Mouse (Mus musculus): ENCODE measurements around the gene Frmd4b. TPM values are rescaled to one million over a fixed set of nuclear protein-coding genes. Genes with fewer than 3 reads are reported as not detected.

Frmd4b gene
- polyA plus RNA-seq, 1 experiment from 2014 or later: 7.7 TPM

DNA sequence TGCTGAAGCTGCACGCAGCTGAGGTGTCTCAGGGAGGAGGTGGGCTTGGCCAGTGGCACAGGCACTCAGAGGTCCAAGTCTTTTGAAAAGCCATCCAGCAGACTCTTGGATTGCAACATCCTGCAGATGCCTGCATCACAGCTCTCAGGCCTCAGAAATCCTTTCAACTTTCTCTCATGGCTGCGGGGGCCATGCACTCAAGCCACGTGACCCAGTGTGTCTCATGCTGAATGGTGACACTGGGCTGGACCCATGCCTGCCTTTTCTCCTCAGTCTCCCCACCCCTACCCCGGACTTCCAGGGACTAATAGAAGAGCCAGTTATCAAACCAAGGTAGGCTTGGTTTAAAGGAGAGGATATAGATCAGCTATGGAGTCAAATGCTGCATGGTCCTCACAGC is 66.2 kb downstream of the Frmd4b start:
- no peak for ATAC-seq
- H3K4me3 ChIP-seq: no peak overlapping the region
- H3K36me3 ChIP-seq: no peaks in the 10 kb centered on the region
- no peak overlapping the region for H3K9ac ChIP-seq
- no peaks in the 10 kb centered on the region for H3K4me1 ChIP-seq
- H3K4me2 ChIP-seq: no peak overlapping the region
- no peaks in the 10 kb centered on the region for H3K27me3 ChIP-seq (replicated peaks)
- no peaks in the 10 kb centered on the region for H3K9me3 ChIP-seq (replicated peaks)
- WGBS (ENCODE audit: insufficient replicate concordance): 62% methylated on average over 4 of the region's 4 CpGs
- no peak overlapping the region for H3K27ac ChIP-seq

DNA sequence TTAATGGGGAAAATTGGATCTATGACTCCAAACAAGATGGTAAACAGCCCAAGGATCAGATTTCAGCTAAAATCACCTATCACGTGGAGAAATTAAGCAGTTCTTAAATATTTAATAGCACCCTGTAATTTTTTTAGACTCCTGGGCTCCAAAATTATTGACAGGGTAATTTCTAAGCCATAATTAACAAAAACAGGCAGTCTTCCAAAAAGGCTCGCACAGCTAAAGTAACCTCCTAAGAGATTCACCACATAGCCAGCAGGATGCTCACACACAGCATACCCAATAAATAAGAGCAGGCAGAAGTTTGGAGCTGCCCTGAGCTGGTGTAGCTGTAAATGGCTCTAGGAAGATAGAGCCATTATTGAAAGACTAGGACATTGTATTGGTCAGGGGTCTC is 76.9 kb downstream of the Frmd4b start:
- Histone ChIP-seq H3K27me3 (replicated peaks) (no peaks in the 10 kb centered on the region), H3K4me1 (no peaks in the 10 kb centered on the region), H3K4me3 (no peak overlapping the region), H3K9me3 (replicated peaks) (no peaks in the 10 kb centered on the region), H3K27ac (no peak overlapping the region), H3K4me2 (no peak overlapping the region), H3K9ac (no peak overlapping the region), H3K36me3 (no peaks in the 10 kb centered on the region)
- 66% methylated on average over 2 of the region's 2 CpGs for WGBS (ENCODE audit: insufficient replicate concordance)
- ATAC-seq: no peak

DNA sequence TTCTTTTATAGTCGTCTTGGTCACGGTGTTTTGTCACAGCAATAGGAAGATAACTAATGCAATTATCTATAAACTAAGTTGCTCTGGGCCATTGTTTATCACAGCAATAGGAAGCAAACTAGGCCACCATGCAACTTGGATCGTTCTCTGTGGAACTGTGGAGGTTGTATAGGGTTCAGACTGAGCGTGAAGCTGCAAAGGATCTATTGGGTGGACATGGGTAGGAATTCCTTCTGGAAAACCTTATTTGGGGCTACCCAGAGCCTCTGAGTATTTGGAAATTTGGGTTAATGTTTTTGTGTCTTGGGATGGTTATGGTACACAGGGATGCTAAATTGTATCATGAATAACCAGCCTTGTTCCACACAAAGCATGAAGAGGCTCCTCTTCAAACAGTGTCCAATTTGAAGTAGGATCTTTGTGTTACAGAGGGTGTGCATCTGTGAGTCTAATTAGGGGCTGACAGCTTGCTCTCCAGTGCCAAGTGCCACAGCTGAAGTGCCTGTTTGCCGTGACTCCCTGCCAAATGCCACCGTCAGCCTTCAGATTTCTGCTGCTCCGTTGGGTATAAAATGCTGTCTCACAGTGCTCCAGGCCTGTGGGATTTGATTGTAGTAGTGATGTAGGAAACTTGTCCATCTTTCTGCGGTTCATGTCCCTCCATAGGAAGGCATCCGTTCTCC is 81.4 kb downstream of the Frmd4b start:
- Histone ChIP-seq H3K27ac (no peak overlapping the region), H3K36me3 (no peaks in the 10 kb centered on the region), H3K9me3 (replicated peaks) (no peaks in the 10 kb centered on the region), H3K27me3 (replicated peaks) (no peaks in the 10 kb centered on the region), H3K4me1 (no peaks in the 10 kb centered on the region), H3K4me3 (no peak overlapping the region), H3K4me2 (no peak overlapping the region), H3K9ac (no peak overlapping the region)
- ATAC-seq: no peak
- 74% methylated on average over 9 of the region's 9 CpGs for WGBS (ENCODE audit: insufficient replicate concordance)

DNA sequence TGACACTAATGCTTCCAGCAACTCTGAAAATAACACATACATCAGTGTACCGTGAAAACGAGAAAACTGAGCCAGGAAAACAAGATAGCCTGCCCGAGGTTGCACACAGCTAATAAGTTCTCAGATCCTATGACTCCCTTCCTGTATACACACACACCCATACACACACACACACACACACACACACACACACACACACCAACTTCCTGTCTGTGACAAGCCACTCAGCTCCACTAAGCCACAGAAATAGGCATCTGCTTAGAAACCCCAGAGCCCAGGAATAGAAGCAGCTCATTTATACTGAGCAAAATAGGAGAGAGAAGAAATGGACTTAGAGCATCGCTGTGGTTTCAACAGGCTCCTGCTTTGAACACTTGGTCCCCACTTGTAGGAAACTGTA is 86.3 kb downstream of the Frmd4b start:
- Histone ChIP-seq H3K36me3 (no peaks in the 10 kb centered on the region), H3K4me3 (no peak overlapping the region), H3K9ac (no peak overlapping the region), H3K4me1 (no peaks in the 10 kb centered on the region), H3K27me3 (replicated peaks) (no peaks in the 10 kb centered on the region), H3K27ac (no peak overlapping the region), H3K9me3 (replicated peaks) (no peaks in the 10 kb centered on the region), H3K4me2 (no peak overlapping the region)
- 23% methylated on average over 4 of the region's 4 CpGs for WGBS (ENCODE audit: insufficient replicate concordance)
- no peak for ATAC-seq

DNA sequence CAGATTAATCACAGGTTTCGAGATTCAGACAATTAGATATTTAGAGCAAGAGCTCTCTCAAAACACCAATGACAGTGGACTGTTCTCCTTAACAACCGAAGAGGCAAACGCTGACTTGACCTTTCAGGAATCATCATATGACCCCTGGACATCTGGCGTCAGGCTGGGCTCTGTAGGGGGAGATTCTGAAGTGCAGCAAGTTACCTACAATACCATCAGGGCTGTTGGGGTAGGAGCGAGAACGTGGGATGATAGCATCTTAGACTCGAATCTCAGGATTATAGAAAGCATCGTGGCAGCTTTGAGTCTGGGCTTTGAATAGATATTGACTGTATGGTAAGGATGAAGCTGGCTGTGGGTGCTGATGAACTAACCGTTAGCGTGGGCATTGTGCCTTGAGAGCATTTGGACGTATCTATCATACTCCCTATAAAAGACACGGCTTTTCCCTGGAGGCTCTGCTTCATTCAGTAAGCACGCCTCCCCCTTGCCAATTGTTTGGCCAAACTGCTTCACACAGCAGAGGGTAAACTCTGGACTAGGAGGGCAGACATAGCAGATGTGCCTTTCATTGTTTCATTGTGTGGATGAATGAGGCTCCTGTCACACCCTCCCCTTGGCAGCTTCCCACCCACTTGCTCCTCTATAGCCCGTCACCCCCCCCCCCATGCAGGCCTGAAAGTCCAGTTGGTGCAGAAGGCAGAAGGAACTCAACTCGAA is 88.2 kb downstream of the Frmd4b start:
- Histone ChIP-seq H3K36me3 (no peaks in the 10 kb centered on the region), H3K4me1 (no peaks in the 10 kb centered on the region), H3K27me3 (replicated peaks) (no peaks in the 10 kb centered on the region), H3K9ac (no peak overlapping the region), H3K4me3 (no peak overlapping the region), H3K27ac (no peak overlapping the region), H3K4me2 (no peak overlapping the region), H3K9me3 (replicated peaks) (no peaks in the 10 kb centered on the region)
- ATAC-seq: no peak
- WGBS (ENCODE audit: insufficient replicate concordance): 73% methylated on average over 15 of the region's 15 CpGs

DNA sequence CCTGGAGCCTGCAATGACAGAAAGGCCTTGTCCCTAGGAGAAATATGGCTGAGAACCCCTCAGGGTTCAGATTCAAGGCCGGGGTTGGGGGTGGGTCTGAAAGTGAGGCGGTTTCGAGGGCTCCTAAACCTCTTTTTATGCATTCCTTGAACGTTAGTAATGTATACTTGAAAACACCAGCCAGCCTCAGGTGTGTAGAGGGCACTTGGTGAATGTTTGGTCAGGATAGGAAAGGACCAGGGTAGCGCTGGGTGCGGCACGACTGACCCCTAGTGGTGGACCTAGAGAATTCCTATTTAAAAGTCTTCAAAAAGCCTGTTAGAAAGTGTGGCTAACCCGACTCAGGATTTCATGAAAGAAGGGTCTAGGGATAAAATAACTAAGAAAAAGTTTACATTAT is 91.2 kb downstream of the Frmd4b start:
- no peaks in the 10 kb centered on the region for H3K36me3 ChIP-seq
- no peak for ATAC-seq
- no peaks in the 10 kb centered on the region for H3K9me3 ChIP-seq (replicated peaks)
- no peaks in the 10 kb centered on the region for H3K4me1 ChIP-seq
- H3K4me2 ChIP-seq: no peak overlapping the region
- H3K27ac ChIP-seq: no peak overlapping the region
- H3K27me3 ChIP-seq (replicated peaks): no peaks in the 10 kb centered on the region
- no peak overlapping the region for H3K9ac ChIP-seq
- no peak overlapping the region for H3K4me3 ChIP-seq
- 12% methylated on average over 8 of the region's 8 CpGs for WGBS (ENCODE audit: insufficient replicate concordance)

DNA sequence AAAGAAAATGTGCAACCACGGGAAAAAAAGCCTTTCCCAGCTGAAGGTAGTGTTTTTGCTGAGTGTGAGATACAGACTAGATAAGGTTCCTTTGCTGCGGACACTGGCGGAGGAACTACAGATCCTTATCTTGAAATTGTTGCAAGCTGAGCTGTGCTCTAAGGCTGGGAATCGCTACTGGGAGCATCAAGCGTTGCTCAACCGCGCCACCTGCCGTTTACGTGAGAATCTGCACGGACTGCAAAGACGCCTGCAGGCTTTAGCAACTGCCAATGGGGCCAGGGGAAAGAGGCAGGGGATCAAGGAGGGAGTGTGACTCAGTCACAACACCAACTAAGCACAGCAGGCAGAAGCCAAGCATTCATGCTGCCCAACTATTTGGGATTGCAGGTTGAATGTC is 94.2 kb downstream of the Frmd4b start:
- Histone ChIP-seq H3K36me3 (no peaks in the 10 kb centered on the region), H3K4me2 (0 out of 2 replicates have a peak overlapping the region, but pooled peaks have one; percentile 1), H3K27me3 (replicated peaks) (no peaks in the 10 kb centered on the region), H3K9ac (no peak overlapping the region), H3K4me1 (peaks cover 3% of the 10 kb centered on the region; the same call in 1 of the 2 replicates), H3K27ac (no peak overlapping the region), H3K4me3 (no peak overlapping the region), H3K9me3 (replicated peaks) (no peaks in the 10 kb centered on the region)
- no peak for ATAC-seq
- WGBS (ENCODE audit: insufficient replicate concordance): 1% methylated on average over 11 of the region's 11 CpGs

DNA sequence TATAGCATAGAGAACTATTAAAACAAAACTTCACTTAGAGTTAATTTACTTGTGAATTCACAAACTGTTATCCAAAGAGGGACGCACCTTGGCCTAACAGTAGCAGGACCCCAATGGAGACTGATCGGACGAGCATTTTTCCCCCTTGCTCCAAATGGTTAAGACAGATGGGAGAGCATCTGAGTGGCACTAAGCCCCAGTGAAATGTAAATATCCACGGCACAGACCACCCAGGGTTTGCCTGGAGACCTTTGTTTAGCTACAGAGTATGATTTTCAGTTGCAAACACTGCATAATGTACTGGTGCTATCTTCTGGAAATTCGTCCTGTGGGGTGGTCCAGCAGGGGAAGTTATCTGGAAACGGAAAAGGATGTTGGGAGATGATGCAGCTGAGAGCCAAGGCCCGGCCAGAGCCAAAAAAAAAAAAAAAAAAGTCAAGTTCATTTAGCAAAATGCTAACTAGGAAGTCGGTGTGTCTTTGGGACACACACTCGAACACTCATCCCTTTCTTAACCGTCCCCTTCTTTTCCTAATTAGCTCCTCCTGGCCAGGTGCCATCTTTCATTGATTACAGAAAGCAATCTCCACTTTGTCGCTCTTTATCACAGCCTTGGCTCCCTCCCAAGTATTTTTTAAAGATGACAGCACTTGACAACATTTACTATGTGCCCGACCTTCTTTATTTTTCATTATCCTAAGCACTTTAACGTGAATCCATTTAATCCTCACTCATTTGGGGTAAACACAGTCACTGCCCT is 95.9 kb downstream of the Frmd4b start:
- Histone ChIP-seq H3K36me3 (no peaks in the 10 kb centered on the region), H3K4me1 (peaks cover 11% of the 10 kb centered on the region), H3K9me3 (replicated peaks) (no peaks in the 10 kb centered on the region), H3K27ac (no peak overlapping the region), H3K4me3 (no peak overlapping the region), H3K9ac (no peak overlapping the region), H3K27me3 (replicated peaks) (no peaks in the 10 kb centered on the region), H3K4me2 (no peak overlapping the region)
- no peak for ATAC-seq
- 62% methylated on average over 13 of the region's 13 CpGs for WGBS (ENCODE audit: insufficient replicate concordance)

DNA sequence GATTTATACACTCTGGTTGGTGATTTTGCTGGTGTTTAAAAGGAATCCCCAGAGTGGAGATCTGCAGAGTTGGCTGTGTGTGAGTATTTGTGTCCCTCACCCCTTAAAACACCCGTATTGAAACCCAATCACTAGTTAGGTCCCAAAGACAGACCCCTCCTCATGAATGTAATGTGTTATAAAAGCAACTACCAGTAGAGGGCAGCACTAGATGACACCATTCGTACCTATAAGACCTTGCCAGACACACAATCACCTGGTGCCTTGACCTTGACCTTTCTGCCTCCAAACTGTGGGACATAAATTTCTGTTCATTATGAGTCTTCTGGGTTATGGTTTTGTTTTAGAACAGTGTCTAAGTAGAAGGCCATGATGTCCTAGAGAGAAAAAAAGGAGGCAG is 96.8 kb downstream of the Frmd4b start:
- no peaks in the 10 kb centered on the region for H3K36me3 ChIP-seq
- H3K27me3 ChIP-seq (replicated peaks): no peaks in the 10 kb centered on the region
- peaks cover 11% of the 10 kb centered on the region for H3K4me1 ChIP-seq
- 27% methylated on average over 2 of the region's 2 CpGs for WGBS (ENCODE audit: insufficient replicate concordance)
- no peak overlapping the region for H3K27ac ChIP-seq
- no peaks in the 10 kb centered on the region for H3K9me3 ChIP-seq (replicated peaks)
- no peak for ATAC-seq
- H3K4me2 ChIP-seq: no peak overlapping the region
- H3K4me3 ChIP-seq: no peak overlapping the region
- H3K9ac ChIP-seq: no peak overlapping the region

DNA sequence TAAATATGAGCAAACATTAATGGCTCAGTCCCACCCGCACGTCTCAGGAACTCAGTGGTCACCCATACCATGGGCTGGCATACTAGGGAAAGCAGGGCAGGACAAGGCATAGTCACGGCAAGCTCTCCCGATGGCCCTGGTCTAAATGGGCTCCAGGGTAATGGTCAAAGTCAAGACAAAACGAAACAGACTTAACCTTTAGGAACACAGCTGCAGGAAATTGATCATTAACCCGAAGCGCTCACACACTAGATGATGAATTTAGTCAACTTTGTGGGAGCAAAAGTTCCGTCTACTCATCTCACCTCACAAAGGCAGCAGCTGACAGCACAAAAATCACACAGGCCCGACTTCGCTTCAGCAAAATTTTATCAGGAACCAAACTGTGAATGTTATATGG is 97.8 kb downstream of the Frmd4b start:
- WGBS (ENCODE audit: insufficient replicate concordance): 70% methylated on average over 10 of the region's 10 CpGs
- H3K4me1 ChIP-seq: peaks cover 11% of the 10 kb centered on the region
- no peak overlapping the region for H3K4me2 ChIP-seq
- ATAC-seq: no peak
- H3K9me3 ChIP-seq (replicated peaks): no peaks in the 10 kb centered on the region
- H3K27me3 ChIP-seq (replicated peaks): no peaks in the 10 kb centered on the region
- H3K27ac ChIP-seq: no peak overlapping the region
- no peak overlapping the region for H3K9ac ChIP-seq
- H3K4me3 ChIP-seq: no peak overlapping the region
- H3K36me3 ChIP-seq: no peaks in the 10 kb centered on the region

DNA sequence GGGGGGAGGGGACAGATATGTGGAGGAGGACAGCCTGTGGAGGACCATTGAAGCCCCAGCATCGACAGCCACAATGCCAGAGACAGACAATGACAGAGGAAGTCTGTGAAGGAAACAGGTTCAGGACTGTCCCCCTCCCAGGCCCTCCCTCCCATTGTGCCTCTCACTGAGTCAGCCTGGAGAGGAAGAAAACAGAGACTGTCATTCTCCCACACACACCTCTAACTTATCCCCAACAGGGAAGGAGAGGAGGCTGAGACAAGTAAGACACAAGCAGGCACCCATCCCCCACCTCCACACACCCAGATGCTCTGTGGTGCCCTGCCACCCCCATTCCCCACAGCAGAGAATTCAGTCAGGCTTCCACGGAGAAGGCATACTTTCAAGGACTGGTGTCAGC is 98.9 kb downstream of the Frmd4b start:
- Histone ChIP-seq H3K27me3 (replicated peaks) (no peaks in the 10 kb centered on the region), H3K4me3 (no peak overlapping the region), H3K27ac (no peak overlapping the region), H3K36me3 (no peaks in the 10 kb centered on the region), H3K9me3 (replicated peaks) (no peaks in the 10 kb centered on the region), H3K9ac (no peak overlapping the region), H3K4me1 (peaks cover 11% of the 10 kb centered on the region), H3K4me2 (no peak overlapping the region)
- WGBS (ENCODE audit: insufficient replicate concordance): 5% methylated on average over 2 of the region's 2 CpGs
- ATAC-seq: 0 out of 2 replicates have a peak, but pooled peaks have one; percentile 30

DNA sequence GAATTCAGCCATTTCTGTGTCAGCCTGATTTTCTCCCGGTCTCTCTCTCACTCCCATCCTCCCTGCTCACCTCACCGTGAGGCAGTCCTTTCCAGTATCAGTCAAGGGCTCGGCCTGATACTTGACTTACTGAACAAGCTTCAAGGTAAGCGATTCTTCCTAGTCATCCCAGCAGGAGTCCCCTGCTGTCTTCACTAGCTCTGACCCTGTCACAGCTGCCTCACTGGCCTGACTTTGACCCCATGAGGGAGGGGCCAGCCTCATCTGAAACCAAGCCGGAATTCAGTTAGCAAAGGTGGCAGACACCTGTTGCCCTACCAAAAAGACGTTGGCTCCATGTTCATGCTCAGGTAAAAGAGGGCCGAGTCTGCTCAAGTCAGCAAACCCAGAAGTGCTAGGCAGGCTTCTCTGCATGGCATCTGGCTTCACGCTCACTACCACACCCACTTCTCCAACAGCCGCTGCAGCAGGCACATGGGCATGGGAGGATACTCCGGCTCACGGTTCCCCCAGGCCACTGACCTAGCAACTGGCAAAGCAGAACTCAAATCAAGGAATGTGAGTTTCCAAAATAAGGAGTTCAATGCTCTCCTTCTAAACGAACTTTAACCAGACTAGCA is 99.6 kb downstream of the Frmd4b start:
- H3K36me3 ChIP-seq: no peaks in the 10 kb centered on the region
- H3K27me3 ChIP-seq (replicated peaks): no peaks in the 10 kb centered on the region
- H3K9me3 ChIP-seq (replicated peaks): no peaks in the 10 kb centered on the region
- no peak overlapping the region for H3K9ac ChIP-seq
- peaks cover 11% of the 10 kb centered on the region for H3K4me1 ChIP-seq
- no peak for ATAC-seq
- 0 out of 2 replicates have a peak overlapping the region, but pooled peaks have one; percentile 20 for H3K4me2 ChIP-seq
- no peak overlapping the region for H3K27ac ChIP-seq
- WGBS (ENCODE audit: insufficient replicate concordance): 43% methylated on average over 12 of the region's 12 CpGs
- H3K4me3 ChIP-seq: no peak overlapping the region

Data from liver, embryonic 12.5 days (tissue).